Mouse (Mus musculus): Measurements from ENCODE around the gene Ifna16.

DNA sequence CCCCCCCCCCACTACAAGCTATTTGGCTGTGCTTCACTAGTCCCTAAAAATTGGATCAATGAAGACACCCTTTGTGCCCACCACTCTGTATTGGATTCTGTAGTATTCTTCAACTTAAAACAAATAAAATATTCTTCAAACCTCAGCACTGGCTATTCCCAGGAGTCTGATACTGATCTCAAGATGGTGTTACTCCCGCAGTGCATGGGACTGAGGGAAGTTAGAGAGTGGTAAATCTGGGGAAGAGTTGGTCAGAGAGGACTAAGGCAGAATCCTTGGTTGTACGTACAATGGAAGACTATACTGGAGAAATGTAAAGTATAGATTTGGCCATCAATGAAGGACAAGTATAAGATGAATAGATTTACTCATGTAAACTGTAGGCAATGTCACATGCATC lies 34.2 kb downstream of the Ifna16 start:
- TF ChIP-seq POLR2A (IDR thresholded peaks at IDR 0.05; ENCODE audit: extremely low read depth, insufficient read depth, low read length) (no peak), CTCF (IDR thresholded peaks at IDR 0.05; ENCODE audit: extremely low read depth, insufficient read depth, low read length) (no peak)
